Mouse (Mus musculus) cortical plate, adult 2 months (tissue): Measurements from ENCODE around the gene Traf3ip1. TPM values are rescaled to one million over a fixed set of nuclear protein-coding genes. Genes with fewer than 3 reads are reported as not detected.

Experiments used
- H3K27ac ChIP-seq: fragments of 200-500 bp; 2 replicates; pipeline ENCODE4 v1.5.1; 2012; ENCODE audit warnings: low read length, control low read depth, inconsistent platforms; ENCODE audit not compliant: insufficient read depth
- H3K4me1 ChIP-seq: fragments of 200-500 bp; 2 replicates; pipeline ENCODE4 v1.6.1; 2011; ENCODE audit warnings: low read length; ENCODE audit not compliant: control insufficient read depth, insufficient read depth
- H3K4me3 ChIP-seq: fragments of 200-500 bp; 2 replicates; pipeline ENCODE4 v1.5.1; 2011; ENCODE audit warnings: mild to moderate bottlenecking, low read length, control low read depth; ENCODE audit not compliant: insufficient read depth
- CTCF ChIP-seq: fragments of 200-500 bp; IDR thresholded peaks from 2 replicates; pipeline ENCODE4 v1.5.1; 2011; ENCODE audit warnings: mild to moderate bottlenecking, control low read depth, low read length; ENCODE audit not compliant: insufficient read depth; ENCODE audit errors: extremely low read depth
- POLR2A ChIP-seq: fragments of 200-500 bp; IDR thresholded peaks from 2 replicates; pipeline ENCODE4 v1.6.1; 2011; ENCODE audit warnings: mild to moderate bottlenecking, low read length, control low read depth; ENCODE audit not compliant: insufficient read depth; ENCODE audit errors: extremely low read depth
- polyA plus RNA-seq: library from polyadenylated mRNA; depleted of rRNA; stranded (reverse); fragments of >200 nt; gene quantifications from 2 replicates; pipeline ENCODE4 v1.2.3, GENCODE M21; 2012

The Traf3ip1 gene
- polyA plus RNA-seq, 1 experiment = 18.2 TPM

DNA sequence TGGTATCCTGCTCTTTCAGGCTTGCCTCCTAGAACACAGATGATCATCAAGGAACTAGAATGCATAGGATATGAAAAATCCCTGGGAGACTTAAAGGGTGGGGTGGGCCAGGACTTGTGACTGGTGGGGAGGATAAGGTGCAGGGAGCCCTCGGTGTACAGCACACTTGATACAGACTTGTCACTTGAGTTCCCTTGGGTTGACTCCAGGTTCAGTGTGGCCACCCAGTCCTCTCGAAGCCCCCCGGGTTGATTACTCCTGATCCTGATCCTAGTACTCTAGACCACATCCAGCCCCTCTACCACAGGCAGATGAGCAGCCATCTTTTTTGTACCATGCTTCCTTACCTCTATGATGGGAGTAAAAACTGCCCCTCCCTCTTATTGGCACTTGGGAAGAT is 39.5 kb upstream of the Traf3ip1 start:
- H3K4me1 ChIP-seq = peaks cover 10% of the 10 kb centered on the region
- no peak overlapping the region for H3K27ac ChIP-seq
- TF ChIP-seq POLR2A (no peak), CTCF (no peak)
- no peak overlapping the region for H3K4me3 ChIP-seq

DNA sequence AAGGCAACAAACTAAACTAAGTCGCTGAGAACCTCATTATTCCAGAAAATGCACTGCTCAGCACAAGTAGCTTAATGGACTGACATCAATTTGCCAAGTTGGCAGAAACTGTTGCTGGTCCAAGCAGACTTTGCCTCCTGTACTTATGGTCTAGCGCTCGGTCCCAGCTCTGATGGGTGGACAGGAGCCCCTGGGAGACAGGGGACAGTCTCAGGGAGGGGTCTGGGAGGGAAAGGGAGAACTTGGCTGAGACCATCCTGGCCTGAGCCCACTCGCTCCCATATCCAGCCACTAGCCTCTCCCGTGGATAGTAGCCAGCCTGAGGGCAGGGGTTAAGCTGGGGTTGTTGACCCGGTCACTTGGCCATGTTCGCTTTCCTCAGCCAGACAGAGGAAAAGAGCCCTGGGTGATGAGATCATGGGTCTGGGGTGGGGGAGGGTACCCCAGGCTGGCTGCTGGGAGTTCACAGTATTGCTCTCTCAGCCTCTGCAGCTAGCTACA is 38.7 kb upstream of the Traf3ip1 start:
- Histone ChIP-seq H3K4me3 (peak overlapping the region; percentile 98; the same call in 1 of the 2 replicates), H3K27ac (no peak overlapping the region)

DNA sequence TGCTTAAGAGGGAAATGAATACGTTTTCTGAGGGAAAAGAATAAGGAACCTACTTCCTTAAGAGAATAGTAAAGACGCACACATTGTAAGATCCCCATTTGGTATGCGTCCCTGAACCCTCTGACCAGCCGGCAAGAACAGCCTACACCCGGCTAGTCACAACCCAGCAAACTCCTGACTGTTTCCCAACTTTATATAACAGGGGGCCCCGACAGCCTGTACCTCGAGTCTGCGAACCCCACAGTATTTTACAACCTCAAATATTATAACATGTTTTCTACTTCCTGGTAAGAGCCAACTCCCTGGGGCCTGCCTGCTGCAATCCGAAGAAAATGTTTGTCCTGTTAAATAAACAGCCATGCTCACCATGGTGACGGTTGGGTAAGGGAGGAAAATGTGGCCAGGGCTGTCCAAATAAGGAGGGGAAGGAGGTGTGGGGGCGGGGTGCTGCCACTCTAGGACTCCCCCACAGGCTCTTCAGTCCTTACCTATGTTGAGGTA is 38.1 kb upstream of the Traf3ip1 start:
- H3K27ac ChIP-seq = 0 out of 2 replicates have a peak overlapping the region, but pooled peaks have one; percentile 69
- TF ChIP-seq CTCF = no peak
- no peak for TF ChIP-seq POLR2A
- peak overlapping the region; percentile 98 for H3K4me3 ChIP-seq
- peaks cover 12% of the 10 kb centered on the region for H3K4me1 ChIP-seq

More for the DNA sequence above, 38.7 kb upstream of the Traf3ip1 start:
- H3K4me1 ChIP-seq = peaks cover 12% of the 10 kb centered on the region
- no peak for TF ChIP-seq CTCF
- TF ChIP-seq POLR2A = no peak

DNA sequence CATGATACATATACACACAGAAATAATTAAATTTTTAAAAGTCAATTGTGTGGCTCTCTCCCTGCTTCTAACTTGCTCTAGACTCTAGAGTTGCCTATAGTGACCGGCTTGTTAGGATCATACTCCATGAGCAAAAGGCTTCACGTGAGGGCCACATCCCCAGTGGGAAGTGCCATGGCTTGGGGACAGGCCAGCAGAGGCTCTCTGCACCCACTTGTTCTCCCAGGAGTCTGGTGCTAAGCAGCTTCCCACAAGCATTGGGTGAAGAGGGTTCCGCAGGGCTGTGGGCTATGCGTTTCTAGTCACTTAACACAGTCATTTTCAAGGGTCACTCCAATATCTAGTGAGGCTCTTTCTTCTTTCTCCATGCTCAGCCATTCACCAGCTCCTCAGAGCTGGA is 37.3 kb upstream of the Traf3ip1 start:
- H3K27ac ChIP-seq = no peak overlapping the region
- H3K4me3 ChIP-seq = peak overlapping the region; percentile 98; the same call in 1 of the 2 replicates
- H3K4me1 ChIP-seq = peaks cover 12% of the 10 kb centered on the region
- TF ChIP-seq CTCF (no peak), POLR2A (no peak)

DNA sequence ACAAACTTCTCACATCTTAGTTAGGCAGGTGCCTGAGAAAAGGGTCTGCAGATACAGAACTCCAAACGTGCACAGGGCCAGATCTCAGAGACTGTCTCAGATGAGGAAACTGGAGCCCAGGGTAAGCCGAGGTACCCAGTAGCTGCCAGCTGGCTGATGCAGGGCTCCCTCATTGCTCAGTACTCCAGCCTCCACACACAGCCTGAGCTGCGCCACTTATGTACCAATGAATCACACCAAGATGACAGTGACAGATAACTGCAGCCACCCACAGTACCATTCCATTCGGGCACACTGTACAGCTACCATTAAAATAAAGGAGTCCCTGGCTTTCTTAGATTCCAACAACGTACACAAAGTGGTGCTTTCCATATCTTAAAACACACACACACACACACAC is 36.7 kb upstream of the Traf3ip1 start:
- Histone ChIP-seq H3K4me3 (peak overlapping the region; percentile 98), H3K4me1 (peaks cover 12% of the 10 kb centered on the region), H3K27ac (no peak overlapping the region)
- TF ChIP-seq POLR2A (peak; percentile 49; the same call in 1 of the 2 replicates), CTCF (no peak)

DNA sequence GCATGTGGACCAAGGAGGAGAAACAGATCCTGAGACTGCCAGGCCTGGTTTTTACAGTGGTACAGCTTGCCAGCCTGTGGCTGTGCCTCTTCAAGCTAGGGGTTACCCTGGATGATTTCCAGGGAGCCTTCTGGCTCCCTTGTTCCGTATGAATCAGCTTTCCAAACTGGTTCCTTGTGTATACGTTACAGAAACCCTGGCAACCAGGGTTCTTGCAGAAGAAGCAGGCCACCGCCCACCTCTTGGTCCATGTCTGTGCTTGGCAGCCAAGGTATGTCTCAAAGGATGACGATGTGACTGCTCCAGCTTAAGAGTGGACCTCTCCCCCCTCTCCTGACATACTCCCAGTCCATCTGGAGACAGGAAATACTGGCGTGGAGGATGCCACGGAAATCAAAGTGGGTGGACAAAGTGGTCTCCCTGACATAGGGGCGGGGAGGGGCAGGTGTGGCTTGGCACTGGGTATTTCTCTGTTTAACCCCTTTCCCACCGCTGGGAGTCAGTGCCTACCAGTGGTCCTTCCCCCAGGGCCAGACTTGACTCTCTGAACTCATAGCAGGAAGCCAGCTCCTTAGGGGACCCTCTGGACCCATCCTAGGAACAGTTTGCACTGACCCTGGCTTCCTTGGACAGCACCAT is 36.1 kb upstream of the Traf3ip1 start:
- Histone ChIP-seq H3K4me3 (peak overlapping the region; percentile 98), H3K4me1 (peaks cover 12% of the 10 kb centered on the region), H3K27ac (peak overlapping the region; percentile 97)
- TF ChIP-seq CTCF (no peak), POLR2A (no peak)

DNA sequence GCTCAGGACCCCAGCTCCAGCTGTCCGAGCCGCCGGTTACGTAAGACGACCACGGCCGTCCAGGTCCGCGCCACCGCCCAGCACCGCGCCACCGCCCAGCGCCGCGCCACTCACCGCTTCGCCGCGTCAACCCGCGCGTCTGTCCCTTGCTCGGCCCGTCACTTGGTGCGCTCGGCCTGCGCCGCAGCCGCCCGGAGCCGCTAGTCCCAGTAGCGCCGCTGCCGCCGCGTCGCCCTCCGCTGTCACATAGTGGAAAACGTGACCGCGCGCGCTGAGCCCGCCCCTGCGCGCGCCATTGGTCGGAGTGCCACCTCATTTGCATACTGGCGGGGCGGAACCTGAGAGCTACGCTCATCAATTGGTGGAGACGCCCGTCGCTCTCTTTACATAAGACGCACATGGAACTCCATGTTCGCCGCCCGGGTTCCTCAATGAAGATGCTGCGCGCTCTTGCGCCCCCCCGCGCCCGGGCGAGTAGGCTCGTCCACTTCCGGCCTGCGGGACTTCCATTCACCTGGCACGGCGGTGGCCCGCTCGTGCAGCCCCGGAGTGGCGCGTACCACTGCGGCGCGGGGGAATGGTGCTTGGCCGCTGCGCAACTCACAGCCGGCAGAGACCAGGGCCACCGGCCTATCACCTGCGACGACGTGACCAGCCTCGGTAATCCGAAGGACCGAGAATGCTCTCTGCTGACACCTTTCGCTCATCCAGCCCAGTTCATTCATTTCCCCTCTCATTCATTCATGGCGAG is 35.2 kb upstream of the Traf3ip1 start, which contains the start of gene Per2:
Per2 (minus strand) TSS at position 266 of the 751 bp plus-strand sequence.
- TF ChIP-seq POLR2A (peak; percentile 32; the same call in 1 of the 2 replicates), CTCF (no peak)
- Histone ChIP-seq H3K4me1 (peaks cover 12% of the 10 kb centered on the region), H3K27ac (peak within 1 kb of the TSS; percentile 97), H3K4me3 (peak within 1 kb of the TSS; percentile 98)

DNA sequence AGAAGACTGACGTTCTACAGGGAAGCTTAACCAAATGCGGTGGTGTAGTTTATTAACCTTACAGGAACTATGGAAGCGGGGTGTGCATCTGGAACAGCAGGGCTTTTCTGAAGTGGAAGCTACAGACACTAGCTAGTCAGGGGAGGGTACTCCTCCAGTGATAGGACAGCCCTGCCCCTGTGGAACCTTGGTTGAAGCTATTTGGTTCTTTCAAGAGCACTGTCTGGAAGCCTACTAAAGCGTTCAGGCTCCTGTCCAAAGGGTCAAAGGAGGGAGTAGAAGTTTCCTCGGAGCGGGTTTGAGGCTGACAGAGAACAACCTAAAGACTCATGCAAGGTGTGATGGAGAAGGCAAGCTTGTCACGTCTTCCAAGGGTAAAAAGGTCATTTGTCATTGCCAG is 34.4 kb upstream of the Traf3ip1 start:
- Histone ChIP-seq H3K4me1 (peaks cover 12% of the 10 kb centered on the region), H3K4me3 (peak overlapping the region; percentile 98; the same call in 1 of the 2 replicates), H3K27ac (no peak overlapping the region)
- TF ChIP-seq CTCF = no peak
- no peak for TF ChIP-seq POLR2A

DNA sequence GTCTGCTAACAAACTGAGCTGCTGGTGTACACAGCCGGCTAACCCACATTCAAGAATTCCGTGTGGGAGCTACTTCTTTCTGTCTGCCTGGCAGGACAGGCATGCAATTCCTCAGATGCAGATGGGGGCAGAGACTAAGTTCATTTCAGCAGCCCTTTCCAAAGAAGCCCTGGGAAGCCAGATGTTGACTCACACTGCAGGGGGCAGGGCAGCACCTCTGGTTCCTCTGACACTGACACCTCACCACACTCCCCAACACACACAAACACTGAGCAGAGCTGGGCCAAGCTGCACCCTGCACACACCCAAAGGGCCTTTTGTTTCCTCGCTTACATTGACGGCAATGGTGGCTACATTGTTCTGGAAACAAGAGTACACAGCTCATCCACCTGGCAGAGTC is 33.9 kb upstream of the Traf3ip1 start:
- H3K4me3 ChIP-seq = no peak overlapping the region
- peaks cover 10% of the 10 kb centered on the region for H3K4me1 ChIP-seq
- no peak overlapping the region for H3K27ac ChIP-seq
- no peak for TF ChIP-seq CTCF
- no peak for TF ChIP-seq POLR2A
